Mouse (Mus musculus) heart, postnatal 0 days (tissue): ENCODE measurements at regions not wholly inside any gene's neighbourhood (a gene's known extent, or its start where the extent isn't known, plus 50 kb on each side); places are given as distances from the start of the nearest gene placed in this dataset.

Experiments used
- CTCF ChIP-seq: IDR thresholded peaks from 2 replicates; pipeline ENCODE4 v1.5.1; 2016; ENCODE audit warnings: antibody characterized with exemption, control low read depth, low read depth
- EP300 ChIP-seq: IDR thresholded peaks from 2 replicates; pipeline ENCODE4 v1.6.1; 2016; ENCODE audit warnings: antibody characterized with exemption, low read depth

GRCm38 (mm10) chr5:45336801-45337200 lies 113.2 kb downstream of the Qdpr start:
- TF ChIP-seq EP300 (no peak), CTCF (no peak)
